Mouse (Mus musculus) ES-Bruce4 (cell line): ENCODE data around the gene Wnt10a.

Source experiments
- CTCF ChIP-seq: IDR thresholded peaks from one replicate; pipeline ENCODE4 v1.8.1; 2011; ENCODE audit warnings: low read depth, low read length
- EP300 ChIP-seq: IDR thresholded peaks from 2 replicates; pipeline ENCODE4 v1.6.1; 2011; ENCODE audit warnings: low read depth, low read length; ENCODE audit not compliant: insufficient read depth
- POLR2A ChIP-seq: IDR thresholded peaks from one replicate; pipeline ENCODE4 v1.8.1; 2011; ENCODE audit warnings: low read length; ENCODE audit not compliant: insufficient read depth

DNA sequence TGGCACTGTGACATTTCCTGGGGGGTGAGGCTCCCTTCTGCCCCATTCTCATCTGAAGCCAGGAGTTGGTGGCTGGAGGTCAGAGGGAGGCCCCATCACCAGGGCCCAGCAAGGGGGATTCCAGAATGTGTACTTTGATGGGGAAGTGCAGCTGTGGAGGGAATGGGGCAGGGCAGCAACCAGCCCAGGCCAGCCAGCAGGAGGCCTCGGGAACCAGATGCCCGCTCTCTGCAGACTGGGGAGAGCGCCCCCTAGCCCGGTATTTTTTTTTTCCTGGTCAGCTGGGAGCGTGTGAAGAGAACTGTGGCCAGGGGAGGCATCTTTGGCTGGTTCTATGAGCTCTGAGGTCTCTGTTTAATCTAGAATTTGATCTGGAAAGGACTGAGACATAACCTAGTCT lies 15.5 kb upstream of the Wnt10a start:
- TF ChIP-seq CTCF (peak; percentile 46), EP300 (no peak), POLR2A (no peak)
